Mouse (Mus musculus) forebrain, embryonic 15.5 days (tissue): ENCODE measurements at regions not wholly inside any gene's neighbourhood (a gene's known extent, or its start where the extent isn't known, plus 50 kb on each side); places are given as distances from the start of the nearest gene placed in this dataset.

Experiments
- ATAC-seq: fragments of 200-750 bp; cut with Nextera tagmentation; replicated peaks from 2 replicates; pipeline ENCODE4 v1.8.0; 2017; ENCODE audit warnings: mild to moderate bottlenecking, moderate TSS enrichment, moderate library complexity
- H3K27ac ChIP-seq: fragments of 300-500 bp; sonication (generic); replicated peaks from 2 replicates; pipeline ENCODE4 v1.5.1; 2015; ENCODE audit warnings: mild to moderate bottlenecking, inconsistent platforms
- H3K27me3 ChIP-seq: fragments of 300-500 bp; sonication (generic); 2 replicates; pipeline ENCODE4 v1.6.1; 2015; ENCODE audit warnings: inconsistent platforms
- H3K36me3 ChIP-seq: fragments of 300-500 bp; sonication (generic); 2 replicates; pipeline ENCODE4 v1.6.1; 2015; ENCODE audit warnings: mild to moderate bottlenecking, inconsistent platforms
- H3K4me1 ChIP-seq: fragments of 300-500 bp; sonication (generic); 2 replicates; pipeline ENCODE4 v1.6.1; 2015; ENCODE audit warnings: inconsistent platforms
- H3K4me2 ChIP-seq: fragments of 300-500 bp; sonication (generic); replicated peaks from 2 replicates; pipeline ENCODE4 v1.6.1; 2015; ENCODE audit warnings: mild to moderate bottlenecking, inconsistent platforms
- H3K4me3 ChIP-seq: fragments of 300-500 bp; sonication (generic); 2 replicates; pipeline ENCODE4 v1.5.1; 2015; ENCODE audit warnings: mild to moderate bottlenecking, inconsistent platforms
- H3K9ac ChIP-seq: fragments of 300-500 bp; sonication (generic); replicated peaks from 2 replicates; pipeline ENCODE4 v1.6.1; 2015; ENCODE audit warnings: mild to moderate bottlenecking, inconsistent platforms
- H3K9me3 ChIP-seq: fragments of 300-500 bp; sonication (generic); 2 replicates; pipeline ENCODE4 v1.6.1; 2016; ENCODE audit warnings: inconsistent platforms
- WGBS: fragments of 180-500 bp; shearing (Covaris S2); methylation state at CpG from one replicate; pipeline ENCODE4 v1.1.7; 2015; ENCODE audit warnings: mixed read lengths; 5-methylcytosine and 5-hydroxymethylcytosine counted together

DNA sequence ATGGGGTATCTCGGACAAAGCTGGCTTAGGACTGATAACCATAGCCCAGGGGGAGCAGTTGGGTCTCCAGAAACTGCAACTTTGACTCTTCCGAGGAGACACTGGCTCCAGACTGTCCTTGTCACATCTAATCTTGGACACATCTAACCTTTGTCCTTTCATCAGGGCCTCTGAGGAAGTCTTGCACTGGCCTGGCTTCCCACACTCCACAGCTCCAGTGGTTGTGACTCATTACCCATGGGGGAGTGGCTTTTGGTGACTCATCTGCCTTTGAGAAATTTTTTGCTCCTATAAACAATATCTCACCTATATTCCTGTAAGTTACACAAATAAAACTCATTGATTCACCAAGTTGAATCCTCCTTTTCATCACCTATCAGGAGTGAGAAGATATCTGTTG, 116.5 kb upstream of the B3gat2 start:
- ATAC-seq: no peak
- Histone ChIP-seq H3K36me3 (no peaks in the 10 kb centered on the region), H3K4me2 (no peak overlapping the region), H3K4me1 (no peaks in the 10 kb centered on the region), H3K9me3 (no peaks in the 10 kb centered on the region), H3K9ac (no peak overlapping the region), H3K27me3 (no peaks in the 10 kb centered on the region), H3K4me3 (no peak overlapping the region), H3K27ac (no peak overlapping the region)
- 94% methylated on average over 2 of the region's 2 CpGs for WGBS

DNA sequence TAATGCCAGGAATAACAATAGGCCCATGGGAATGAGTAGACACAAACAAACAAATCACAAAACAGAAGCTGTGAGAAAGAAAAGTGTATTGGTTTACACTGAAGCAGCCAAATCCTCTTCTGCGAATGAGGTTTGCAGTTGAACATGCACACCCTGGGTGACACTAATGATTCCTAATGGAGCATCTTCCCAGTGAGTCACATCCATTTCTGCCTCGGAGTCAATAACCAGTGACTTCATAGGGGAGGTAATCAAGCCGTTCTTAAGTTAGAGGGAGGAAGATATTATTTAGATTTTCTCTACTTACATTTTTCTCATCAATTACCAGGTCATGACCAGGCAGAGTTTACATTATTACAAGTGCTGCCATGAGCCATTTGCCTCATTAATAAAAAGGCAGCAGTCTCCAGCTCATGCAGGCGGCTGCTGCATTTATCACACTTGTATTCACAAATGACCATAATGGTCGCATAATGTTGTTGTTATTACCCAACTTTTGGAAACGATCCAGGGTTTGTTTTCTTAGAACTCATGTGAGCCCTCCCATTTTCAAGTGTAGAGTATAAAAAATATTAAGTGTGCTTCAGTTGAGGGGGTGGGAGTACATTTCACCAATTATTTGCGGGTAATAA, 112.6 kb upstream of the B3gat2 start:
- Histone ChIP-seq H3K36me3 (no peaks in the 10 kb centered on the region), H3K4me2 (no peak overlapping the region), H3K9me3 (no peaks in the 10 kb centered on the region), H3K27ac (no peak overlapping the region), H3K4me3 (no peak overlapping the region), H3K9ac (no peak overlapping the region), H3K27me3 (no peaks in the 10 kb centered on the region), H3K4me1 (no peaks in the 10 kb centered on the region)
- no peak; the same call in 1 of the 2 replicates for ATAC-seq
- WGBS: 52% methylated on average over 7 of the region's 7 CpGs

DNA sequence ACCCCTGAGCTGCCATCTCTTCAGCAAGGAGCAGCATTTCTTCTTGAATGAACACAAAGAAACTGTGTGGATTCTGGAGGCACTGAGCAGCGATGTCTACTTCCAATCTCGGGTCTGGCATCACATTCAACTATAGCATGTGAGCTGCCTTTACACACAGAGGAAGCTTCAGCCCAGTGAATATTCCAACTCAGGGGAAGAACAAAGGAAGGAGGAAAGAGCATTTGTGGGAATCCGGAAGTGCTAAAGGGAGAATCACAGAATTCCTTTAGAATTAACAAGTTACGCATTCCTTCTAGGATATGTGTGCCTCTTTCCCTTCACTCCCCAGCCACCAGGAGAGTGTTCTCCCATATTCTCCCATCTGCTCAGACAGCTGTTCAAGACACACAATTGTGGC, 111.7 kb upstream of the B3gat2 start:
- no peak overlapping the region for H3K4me2 ChIP-seq
- no peak overlapping the region for H3K4me3 ChIP-seq
- no peak for ATAC-seq
- no peaks in the 10 kb centered on the region for H3K27me3 ChIP-seq
- no peaks in the 10 kb centered on the region for H3K4me1 ChIP-seq
- 58% methylated on average over 4 of the region's 4 CpGs for WGBS
- no peaks in the 10 kb centered on the region for H3K9me3 ChIP-seq
- no peak overlapping the region for H3K9ac ChIP-seq
- no peaks in the 10 kb centered on the region for H3K36me3 ChIP-seq
- no peak overlapping the region for H3K27ac ChIP-seq

DNA sequence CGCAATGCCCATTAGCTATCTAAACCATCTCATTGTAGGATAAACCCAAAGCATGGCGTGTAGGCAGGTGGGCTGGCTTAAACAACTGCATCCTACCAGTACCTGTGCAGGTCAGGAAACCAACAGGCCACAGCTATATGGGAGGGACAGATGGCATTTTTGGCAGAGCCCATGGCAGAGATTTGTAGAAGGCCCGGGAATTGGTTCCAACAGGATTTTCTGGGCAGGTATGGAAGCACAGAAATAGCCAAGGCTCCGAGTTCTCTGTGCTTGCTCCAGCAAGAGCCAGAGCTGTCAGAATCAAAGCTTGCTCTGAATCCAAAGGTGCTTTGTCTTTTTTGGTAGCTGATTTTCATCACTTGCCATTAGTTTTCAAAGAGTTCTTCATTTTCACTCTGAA, 107.9 kb upstream of the B3gat2 start:
- 92% methylated on average over 4 of the region's 4 CpGs for WGBS

DNA sequence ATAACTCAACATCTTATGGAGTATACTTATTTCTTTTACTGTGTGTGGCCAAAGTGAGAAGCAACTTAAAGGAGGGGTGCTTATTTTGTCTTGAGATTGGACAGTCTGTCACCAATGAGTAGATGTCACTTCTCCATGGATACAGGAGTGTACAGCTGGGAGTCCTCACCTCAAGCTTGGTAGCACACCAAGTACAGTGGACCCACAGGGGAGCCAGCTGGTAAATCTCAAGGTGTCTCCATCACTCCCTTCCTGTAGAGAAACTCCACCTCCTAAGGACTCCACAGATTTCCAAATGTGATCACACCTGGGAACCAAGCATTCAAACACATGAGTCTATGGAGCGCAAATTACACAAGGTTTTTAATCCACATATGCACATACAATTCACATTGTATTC, 105.8 kb upstream of the B3gat2 start:
- Histone ChIP-seq H3K27ac (0 out of 2 replicates have a peak overlapping the region, but pooled peaks have one; percentile 14), H3K36me3 (no peaks in the 10 kb centered on the region), H3K9me3 (no peaks in the 10 kb centered on the region), H3K4me1 (no peaks in the 10 kb centered on the region; the same call in 1 of the 2 replicates), H3K4me3 (no peak overlapping the region), H3K27me3 (no peaks in the 10 kb centered on the region), H3K4me2 (no peak overlapping the region), H3K9ac (no peak overlapping the region)
- ATAC-seq: no peak
- 97% methylated on average over 1 of the region's 1 CpGs for WGBS

More for the DNA sequence above, 107.9 kb upstream of the B3gat2 start:
- Histone ChIP-seq H3K4me1 (no peaks in the 10 kb centered on the region; the same call in 1 of the 2 replicates), H3K36me3 (no peaks in the 10 kb centered on the region), H3K27me3 (no peaks in the 10 kb centered on the region), H3K4me2 (no peak overlapping the region), H3K27ac (no peak overlapping the region), H3K4me3 (no peak overlapping the region), H3K9ac (no peak overlapping the region), H3K9me3 (no peaks in the 10 kb centered on the region)
- ATAC-seq: no peak

DNA sequence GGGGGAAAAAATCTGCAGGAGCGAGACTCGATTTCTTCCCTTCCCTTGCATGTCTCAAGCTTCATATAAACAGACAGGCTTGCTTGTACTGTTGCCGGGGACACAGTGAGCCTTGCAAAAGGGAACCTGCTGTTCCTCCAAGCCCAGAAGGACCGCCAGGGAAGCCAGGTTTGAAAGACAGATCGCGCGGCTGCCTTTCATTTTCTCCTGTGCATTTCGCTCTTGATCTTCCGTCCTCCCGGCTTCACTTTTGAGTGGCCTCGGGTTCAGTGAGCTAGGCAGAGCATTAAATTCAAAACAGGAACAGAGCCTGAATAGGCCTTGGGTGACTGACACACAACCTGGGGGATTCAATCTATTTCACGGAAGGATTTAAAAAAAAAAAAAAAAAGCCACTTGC, 105.3 kb upstream of the B3gat2 start:
- peak; percentile 62 for ATAC-seq
- Histone ChIP-seq H3K4me3 (peak overlapping the region; percentile 6; the same call in 1 of the 2 replicates), H3K9ac (no peak overlapping the region; the same call in 1 of the 2 replicates), H3K27me3 (no peaks in the 10 kb centered on the region), H3K9me3 (no peaks in the 10 kb centered on the region), H3K36me3 (no peaks in the 10 kb centered on the region), H3K4me1 (no peaks in the 10 kb centered on the region; the same call in 1 of the 2 replicates), H3K4me2 (peak overlapping the region; percentile 22; the same call in 1 of the 2 replicates), H3K27ac (0 out of 2 replicates have a peak overlapping the region, but pooled peaks have one; percentile 14)
- 27% methylated on average over 12 of the region's 12 CpGs for WGBS

DNA sequence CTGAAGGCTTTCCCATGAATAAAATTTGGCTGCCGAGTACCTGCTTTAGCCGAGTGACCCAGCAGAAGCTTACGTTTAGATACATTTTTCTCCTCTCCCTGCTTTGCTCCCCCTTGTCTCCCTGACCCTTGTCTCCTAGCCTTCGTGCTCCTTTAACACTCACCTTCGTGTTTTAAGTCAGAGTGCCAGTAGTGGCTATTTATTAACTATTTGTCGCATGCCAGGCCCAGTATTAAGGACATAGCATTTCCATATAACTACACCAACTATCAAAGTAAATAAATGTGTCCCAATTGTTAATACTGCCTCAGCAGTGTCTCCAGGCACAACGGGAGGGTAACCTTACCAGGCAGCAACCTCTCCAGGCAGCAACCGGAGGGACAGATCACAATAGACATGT, 104.8 kb upstream of the B3gat2 start:
- Histone ChIP-seq H3K4me2 (peak overlapping the region; percentile 22; the same call in 1 of the 2 replicates), H3K27ac (no peak overlapping the region)

DNA sequence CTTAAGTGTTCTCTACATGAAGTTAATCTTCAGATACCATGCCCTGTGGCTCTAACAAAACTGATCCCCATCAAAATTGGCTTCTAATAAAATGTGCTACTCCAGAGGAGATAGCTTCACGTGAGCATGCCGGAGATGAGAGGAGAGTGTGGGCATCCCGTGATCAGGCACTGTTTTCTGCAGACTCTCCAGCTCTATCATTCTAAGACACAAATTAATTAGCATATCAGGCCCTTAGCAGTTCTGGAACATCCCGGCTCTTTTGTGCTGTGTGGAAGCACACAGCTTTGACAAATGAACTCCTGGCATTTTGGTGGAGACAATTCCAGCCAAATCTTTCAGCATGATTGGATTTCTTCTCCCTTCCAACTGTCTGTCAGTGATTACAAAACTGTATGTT, 91.0 kb upstream of the B3gat2 start:
- H3K4me3 ChIP-seq: no peak overlapping the region
- 46% methylated on average over 4 of the region's 4 CpGs for WGBS
- H3K4me2 ChIP-seq: no peak overlapping the region
- H3K36me3 ChIP-seq: no peaks in the 10 kb centered on the region
- H3K9me3 ChIP-seq: no peaks in the 10 kb centered on the region
- no peak overlapping the region for H3K9ac ChIP-seq
- H3K4me1 ChIP-seq: no peaks in the 10 kb centered on the region
- peak; percentile 68 for ATAC-seq
- no peaks in the 10 kb centered on the region for H3K27me3 ChIP-seq
- no peak overlapping the region for H3K27ac ChIP-seq

More for the DNA sequence above, 104.8 kb upstream of the B3gat2 start:
- no peaks in the 10 kb centered on the region for H3K9me3 ChIP-seq
- no peaks in the 10 kb centered on the region; the same call in 1 of the 2 replicates for H3K4me1 ChIP-seq
- ATAC-seq: peak; percentile 30; the same call in 1 of the 2 replicates
- no peak overlapping the region; the same call in 1 of the 2 replicates for H3K4me3 ChIP-seq
- H3K36me3 ChIP-seq: no peaks in the 10 kb centered on the region
- 59% methylated on average over 8 of the region's 8 CpGs for WGBS
- H3K27me3 ChIP-seq: no peaks in the 10 kb centered on the region
- H3K9ac ChIP-seq: no peak overlapping the region

DNA sequence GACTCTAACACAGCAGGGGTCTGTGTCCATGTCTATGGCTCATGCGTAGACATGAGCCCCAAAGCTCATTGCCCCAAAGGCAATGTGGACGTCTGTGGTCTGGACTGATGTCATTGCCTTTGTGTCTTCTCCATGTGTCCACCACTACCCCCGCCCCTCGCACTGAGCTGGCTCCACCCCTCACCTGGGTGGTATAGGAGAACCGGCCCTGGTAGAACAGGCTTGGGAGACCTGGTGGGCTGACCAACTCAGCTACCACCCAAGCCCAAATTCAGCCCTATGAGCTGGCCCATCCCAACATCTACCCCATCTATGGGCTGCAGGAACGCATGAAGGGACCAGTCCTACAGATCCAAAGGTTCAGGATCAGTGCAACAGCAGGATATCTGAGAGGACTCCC, 87.2 kb upstream of the B3gat2 start:
- Histone ChIP-seq H3K4me3 (no peak overlapping the region), H3K36me3 (no peaks in the 10 kb centered on the region), H3K4me1 (no peaks in the 10 kb centered on the region), H3K27me3 (no peaks in the 10 kb centered on the region), H3K27ac (no peak overlapping the region), H3K9me3 (no peaks in the 10 kb centered on the region), H3K9ac (no peak overlapping the region), H3K4me2 (no peak overlapping the region)
- ATAC-seq: 0 out of 2 replicates have a peak, but pooled peaks have one; percentile 13
- WGBS: 88% methylated on average over 6 of the region's 6 CpGs

DNA sequence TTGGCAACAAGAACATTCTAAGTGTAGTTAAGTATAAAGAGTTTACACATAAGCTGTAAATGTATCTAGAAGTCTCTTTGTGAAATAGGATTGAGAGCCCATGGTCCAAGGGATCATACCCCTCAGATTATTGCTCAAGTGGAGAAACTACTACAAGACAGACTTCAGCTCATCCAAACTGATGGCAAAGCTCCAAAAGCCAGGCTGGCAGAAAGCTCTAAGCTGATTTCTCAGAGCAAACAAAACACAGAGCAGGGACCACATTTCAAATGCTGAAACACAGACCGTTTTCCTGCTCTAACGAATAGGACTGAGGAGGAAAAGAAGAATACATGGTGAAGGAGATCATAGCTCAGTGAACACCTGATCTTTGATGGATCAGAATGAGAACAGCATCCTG, 85.3 kb upstream of the B3gat2 start:
- Histone ChIP-seq H3K27me3 (no peaks in the 10 kb centered on the region), H3K4me2 (no peak overlapping the region), H3K4me3 (no peak overlapping the region), H3K36me3 (no peaks in the 10 kb centered on the region), H3K9ac (no peak overlapping the region), H3K27ac (no peak overlapping the region), H3K9me3 (no peaks in the 10 kb centered on the region), H3K4me1 (no peaks in the 10 kb centered on the region)
- 53% methylated on average over 2 of the region's 2 CpGs for WGBS
- ATAC-seq: no peak

DNA sequence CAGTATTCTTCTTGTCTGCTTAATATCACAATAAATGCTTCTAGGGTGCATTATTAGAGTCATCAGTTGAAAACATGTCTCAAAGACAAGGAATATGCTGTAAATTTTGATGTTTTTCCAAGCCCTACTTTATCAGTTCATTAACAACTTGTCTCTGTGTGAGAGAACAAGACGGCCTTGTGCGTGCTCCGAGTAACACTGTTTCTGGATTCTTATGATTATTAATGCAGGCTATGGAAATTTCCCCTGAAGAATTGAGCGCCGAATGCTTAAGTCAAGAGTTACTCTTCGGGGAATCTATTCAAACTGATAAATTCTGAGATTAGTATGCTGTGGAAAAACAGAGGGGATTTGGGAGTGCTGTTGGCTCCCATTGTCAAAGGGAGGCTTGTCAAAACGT, 72.2 kb upstream of the B3gat2 start:
- H3K4me1 ChIP-seq: no peaks in the 10 kb centered on the region
- no peak overlapping the region for H3K4me2 ChIP-seq
- no peaks in the 10 kb centered on the region for H3K9me3 ChIP-seq
- no peak overlapping the region for H3K27ac ChIP-seq
- no peak overlapping the region for H3K4me3 ChIP-seq
- H3K27me3 ChIP-seq: no peaks in the 10 kb centered on the region
- H3K36me3 ChIP-seq: no peaks in the 10 kb centered on the region
- WGBS: 53% methylated on average over 7 of the region's 7 CpGs
- ATAC-seq: no peak
- H3K9ac ChIP-seq: no peak overlapping the region

DNA sequence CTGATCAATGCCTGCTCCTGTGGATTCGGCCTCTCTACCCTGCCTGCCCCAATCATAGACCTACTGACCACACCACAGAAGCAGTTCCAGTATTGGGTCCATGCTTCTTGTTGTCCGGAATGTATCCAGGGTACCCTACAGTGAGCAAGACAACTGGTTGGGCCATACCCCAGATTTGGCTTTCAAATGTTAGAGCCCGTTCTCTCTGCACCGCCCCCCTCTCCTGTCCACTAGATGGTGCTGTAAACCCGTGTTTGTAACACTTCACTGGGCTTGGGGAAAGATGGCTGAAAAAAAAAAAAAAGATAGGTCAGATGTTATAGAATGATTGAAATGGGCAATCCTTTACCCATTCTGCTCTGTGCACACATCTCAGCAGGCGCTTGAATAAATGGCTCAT, 56.1 kb upstream of the B3gat2 start:
- H3K27ac ChIP-seq: no peak overlapping the region
- H3K9me3 ChIP-seq: no peaks in the 10 kb centered on the region
- peak; percentile 86 for ATAC-seq
- H3K36me3 ChIP-seq: no peaks in the 10 kb centered on the region
- WGBS: 21% methylated on average over 6 of the region's 6 CpGs
- H3K4me2 ChIP-seq: no peak overlapping the region
- H3K4me1 ChIP-seq: peaks cover 13% of the 10 kb centered on the region; the same call in 1 of the 2 replicates
- no peak overlapping the region for H3K4me3 ChIP-seq
- no peak overlapping the region for H3K9ac ChIP-seq
- H3K27me3 ChIP-seq: no peaks in the 10 kb centered on the region

DNA sequence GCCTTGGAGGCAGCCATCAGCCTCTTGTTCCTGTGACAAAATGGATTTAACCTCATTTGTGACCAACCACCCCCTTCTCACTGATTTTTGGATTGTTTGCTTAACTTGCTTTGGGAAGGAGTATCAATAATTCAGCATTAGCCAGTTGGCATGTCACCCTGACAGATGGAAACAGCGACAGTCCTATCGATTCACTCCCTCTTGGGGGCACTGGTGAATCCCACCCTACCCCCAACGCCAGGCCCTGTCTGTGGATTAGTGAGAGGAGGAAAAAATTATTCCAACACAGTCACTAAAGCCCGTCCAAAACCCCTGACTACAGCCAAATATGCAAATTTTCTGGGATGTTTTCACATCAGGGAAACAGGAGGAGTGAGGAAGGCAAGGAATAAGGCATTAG, 55.1 kb upstream of the B3gat2 start:
- Histone ChIP-seq H3K27ac (no peak overlapping the region), H3K4me3 (no peak overlapping the region), H3K9ac (no peak overlapping the region), H3K9me3 (no peaks in the 10 kb centered on the region), H3K27me3 (no peaks in the 10 kb centered on the region), H3K4me2 (no peak overlapping the region), H3K36me3 (no peaks in the 10 kb centered on the region), H3K4me1 (peaks cover 13% of the 10 kb centered on the region; the same call in 1 of the 2 replicates)
- peak; percentile 46; the same call in 1 of the 2 replicates for ATAC-seq
- WGBS: 30% methylated on average over 4 of the region's 4 CpGs
